Mouse (Mus musculus) thymus, postnatal 10 days (tissue): Measurements from ENCODE around the gene 4833427G06Rik.

Source experiments
- DNase-seq, 2 experiments: peaks; one replicate each; pipeline ENCODE4 v3.0.0; 2021; ENCODE audit warnings: low spot score in 2 of 2

4833427G06Rik gene

DNA sequence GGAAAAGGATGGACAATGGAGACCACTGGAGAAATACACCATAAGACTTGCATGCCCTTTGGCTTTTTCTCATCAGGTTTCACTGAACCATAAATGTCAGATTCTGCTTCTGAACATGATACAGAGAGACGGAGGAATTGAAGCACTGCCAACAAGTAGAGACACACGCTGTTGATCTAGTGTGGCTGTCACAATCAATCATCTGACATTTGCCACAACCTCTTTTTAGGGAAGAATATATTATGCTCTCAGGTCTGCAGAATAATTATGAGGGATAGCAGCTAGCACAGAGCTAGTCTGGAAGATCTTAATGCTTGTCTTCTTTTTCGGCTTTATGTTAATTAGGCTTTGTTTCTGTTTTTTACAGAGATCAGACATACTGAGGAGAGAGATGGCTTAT lies 33.7 kb downstream of the 4833427G06Rik start:
- DNase-seq: no peak

DNA sequence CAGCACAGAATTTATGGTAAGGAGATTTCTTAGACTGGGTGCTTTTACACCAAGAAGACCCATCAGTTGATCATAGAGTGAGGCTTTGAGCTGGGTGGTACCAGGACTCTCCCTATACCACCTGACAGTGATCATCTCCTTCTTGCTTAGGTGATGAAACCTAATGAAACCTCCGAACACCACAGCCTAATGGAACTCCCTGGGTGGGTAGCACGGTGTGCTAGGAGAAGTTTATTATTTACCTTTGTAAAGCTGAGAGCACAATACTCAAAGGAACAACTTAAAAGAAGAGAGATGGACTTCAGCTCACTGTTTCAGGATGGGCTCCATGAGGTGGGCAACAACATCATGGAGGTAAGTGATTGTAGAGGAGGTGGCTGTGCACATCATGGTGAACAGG lies 41.3 kb downstream of the 4833427G06Rik start, which contains the start of gene Btg4:
Btg4 (plus strand) TSS at position 301 of the 400 bp plus-strand sequence.
- no peak for DNase-seq

DNA sequence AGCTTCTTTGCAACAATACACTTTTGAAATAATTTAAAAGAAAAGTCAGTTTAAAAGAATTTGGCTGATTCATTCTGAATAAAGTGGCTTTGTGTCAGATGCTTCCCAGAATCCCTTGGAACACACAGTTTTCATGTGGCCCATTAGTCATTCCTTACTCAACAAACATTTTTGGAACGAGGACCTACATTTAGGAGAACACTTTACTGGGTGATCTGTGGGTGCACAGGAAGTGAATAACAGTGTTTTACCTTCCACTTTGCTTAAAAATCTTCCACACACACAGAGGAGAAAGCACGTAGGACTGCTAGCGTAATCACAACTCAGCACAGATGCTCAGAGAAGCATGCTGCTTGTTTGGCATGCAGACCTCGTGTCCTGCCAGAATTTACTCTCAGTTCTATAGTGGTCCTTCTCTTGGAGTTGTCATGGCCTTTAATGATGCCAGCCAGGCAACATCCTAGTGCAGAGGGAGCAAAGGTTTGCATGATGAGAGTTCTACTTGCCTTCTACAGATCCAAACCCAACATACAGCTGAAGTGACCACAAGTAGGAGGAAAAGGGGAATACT lies 42.8 kb downstream of the 4833427G06Rik start:
- DNase-seq: no peak

DNA sequence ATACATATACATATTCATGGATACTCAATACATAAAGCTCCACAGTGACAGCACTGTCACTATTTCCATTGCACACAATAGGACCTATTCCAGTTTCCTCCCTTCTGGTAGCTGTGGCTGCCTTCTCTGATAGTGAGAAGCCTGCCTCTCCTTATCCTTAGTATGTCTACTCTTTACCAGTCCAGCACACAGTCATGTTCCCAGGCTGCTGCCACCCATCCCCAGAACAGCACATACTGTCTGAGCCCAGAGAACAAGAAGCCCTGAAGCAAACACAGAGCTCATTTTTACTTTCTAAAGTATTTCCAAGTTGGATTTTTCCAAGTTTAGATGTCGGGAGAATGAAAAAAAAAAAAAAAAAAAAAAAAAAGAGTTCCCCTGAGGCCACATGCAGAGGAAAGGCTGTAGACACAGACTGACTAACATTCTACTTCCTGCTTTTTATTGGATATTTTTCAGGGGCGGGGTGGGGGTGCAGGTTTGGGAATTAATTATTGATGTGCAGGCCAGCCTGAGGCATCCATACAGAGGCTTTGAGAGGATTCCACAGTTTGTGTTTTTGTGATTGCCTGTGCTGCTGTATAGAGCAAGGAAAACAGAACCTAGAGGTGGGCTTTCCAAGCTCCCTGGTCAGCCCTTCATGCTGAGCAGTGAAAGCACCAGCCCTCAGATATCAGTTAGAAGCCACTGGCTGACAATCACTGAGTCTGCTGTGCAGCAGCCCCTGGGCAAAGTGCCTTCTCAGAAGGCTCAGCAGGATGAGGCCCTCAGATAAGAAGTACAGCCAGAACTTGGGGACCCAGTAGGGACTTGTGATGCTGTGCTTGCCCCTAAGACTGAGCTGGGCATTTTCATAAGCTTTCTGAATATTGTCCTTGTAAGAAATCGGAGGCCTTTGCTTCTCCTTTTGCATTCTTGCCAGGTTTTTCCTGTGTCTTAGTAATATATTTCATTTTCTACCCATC lies 45.2 kb downstream of the 4833427G06Rik start:
- DNase-seq: no peak

DNA sequence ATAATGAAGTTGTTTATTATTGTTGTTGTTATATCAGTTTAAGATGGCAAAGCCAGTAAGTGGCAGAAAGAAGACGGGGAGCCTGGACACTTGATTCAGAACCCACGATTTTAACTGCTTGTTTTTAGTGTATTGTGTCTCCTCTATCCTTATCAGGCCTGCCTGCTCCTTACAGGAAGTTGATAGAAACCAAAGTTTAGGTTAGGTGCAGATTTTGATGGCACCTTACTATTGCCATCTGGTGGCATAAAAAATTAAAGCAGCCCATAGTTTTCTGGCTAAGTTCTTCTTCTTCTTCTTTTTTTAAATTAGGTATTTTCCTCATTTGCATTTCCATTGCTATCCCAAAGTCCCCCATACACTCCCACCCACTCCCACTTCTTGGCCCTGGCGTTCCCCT lies 49.7 kb downstream of the 4833427G06Rik start:
- DNase-seq: peak in 1 of 2 experiments; percentile 36

DNA sequence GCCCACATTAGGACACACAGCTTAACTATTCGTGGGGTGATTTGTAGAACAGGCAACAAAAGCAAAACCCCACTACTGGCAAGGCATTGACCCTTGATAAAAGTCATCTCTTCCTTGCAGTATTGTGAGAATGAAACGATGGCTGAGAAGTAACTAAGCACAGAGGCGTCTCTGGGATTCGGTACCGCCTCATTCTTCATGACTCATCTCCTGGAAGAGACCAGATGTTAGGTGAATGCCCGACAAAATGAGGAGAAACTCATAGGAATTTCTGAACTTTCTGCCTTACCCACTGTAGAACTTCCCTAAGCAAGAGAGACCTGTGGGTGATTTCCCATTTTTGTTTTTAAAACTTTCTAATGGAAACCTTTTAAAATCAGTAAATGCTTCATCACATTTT lies 59.7 kb downstream of the 4833427G06Rik start:
- no peak for DNase-seq

DNA sequence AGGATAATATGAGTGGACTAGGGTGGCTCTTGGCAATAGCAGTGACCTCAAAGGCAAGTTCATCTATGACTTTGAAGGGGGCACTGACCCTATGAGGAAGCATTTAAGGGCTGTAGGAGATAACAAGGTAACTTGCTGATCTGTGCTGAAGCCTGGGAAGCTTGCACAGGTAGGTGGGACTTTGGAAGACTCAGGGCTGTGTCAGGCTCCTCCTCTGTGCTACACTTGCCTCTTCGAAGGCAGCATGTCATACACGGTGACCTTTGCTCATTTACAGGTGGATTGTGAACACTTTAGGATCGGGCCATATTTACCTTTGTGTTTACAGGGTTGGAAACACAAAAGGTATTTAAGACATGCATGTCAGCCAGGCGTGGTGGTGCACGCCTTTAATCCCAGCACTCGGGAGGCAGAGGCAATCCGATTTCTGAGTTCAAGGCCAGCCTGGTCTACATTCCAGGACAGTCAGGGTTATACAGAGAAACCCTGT lies 60.3 kb downstream of the 4833427G06Rik start:
- DNase-seq: no peak

DNA sequence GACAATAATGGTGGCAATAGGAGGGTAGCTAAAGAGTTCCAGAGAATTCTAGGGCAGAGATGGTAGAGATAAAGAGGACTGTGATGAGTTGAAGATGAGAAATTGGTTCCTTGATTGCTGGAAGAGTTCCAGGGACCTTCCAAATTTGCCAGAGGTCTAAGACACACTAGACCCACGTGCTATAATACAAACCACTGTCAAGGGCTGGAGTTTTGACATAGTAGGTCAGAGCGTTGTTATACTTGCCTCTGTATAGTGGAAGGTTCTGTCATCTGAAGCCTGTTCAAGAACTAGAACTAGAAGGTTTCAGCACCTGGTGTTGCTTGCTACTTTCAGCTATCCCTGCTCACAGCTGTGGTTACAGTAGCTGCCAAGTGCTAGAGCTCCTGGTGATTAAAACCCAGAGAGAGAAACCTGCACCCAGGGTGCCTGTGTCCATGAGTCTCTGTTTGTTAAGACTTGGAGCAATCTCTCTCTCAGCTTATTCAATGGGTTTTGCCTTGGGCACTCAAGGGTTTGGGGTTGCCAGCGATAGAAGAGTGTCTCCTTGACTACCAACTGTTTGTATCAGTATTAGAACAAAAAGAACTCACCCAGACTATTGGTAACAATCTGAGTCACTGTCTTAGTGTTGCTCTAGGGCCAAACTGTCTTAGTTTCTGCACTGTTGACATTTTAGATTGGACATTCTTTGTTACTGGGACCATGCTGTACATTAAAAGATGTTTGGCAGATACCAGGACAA lies 68.9 kb downstream of the 4833427G06Rik start:
- no peak for DNase-seq

DNA sequence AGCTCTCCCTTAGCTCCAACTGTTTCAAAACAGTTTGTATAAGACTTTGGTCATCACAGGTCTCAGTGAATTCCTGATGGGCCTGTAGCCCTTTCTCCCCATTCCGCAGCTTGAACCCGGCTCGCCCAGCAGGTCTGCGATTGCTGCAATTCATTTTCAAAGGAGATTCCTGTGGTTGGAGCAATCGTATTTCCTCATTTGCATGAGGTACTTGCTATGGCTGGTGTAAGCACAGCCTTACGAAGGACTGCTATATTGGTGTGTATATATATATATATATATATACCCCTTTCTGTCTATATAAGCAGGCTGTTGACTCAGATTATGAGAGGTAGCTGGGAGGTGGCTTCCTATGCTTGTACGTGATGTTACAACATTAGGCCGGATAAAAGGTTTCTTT lies 69.6 kb downstream of the 4833427G06Rik start:
- DNase-seq: no peak

DNA sequence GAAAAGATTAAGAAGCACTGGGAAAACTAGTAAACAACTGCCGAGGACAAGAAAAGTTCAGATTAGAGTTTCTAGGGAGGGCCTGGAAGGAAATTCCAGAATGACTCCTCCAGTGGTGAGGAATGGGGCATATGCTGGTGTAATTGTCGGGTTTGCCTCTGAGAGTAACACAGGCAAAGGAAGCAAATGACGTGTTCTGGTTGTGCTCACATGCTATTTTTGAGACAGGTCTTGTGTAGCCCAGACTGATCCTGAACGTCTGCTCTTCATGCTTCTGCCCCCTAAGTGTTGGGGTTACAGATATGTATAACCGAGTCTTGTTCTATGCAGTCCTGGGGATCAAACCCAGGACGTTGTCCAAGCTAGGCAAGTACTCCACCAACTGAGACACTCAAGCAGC lies 70.3 kb downstream of the 4833427G06Rik start:
- no peak for DNase-seq
